Mouse (Mus musculus) right cerebral cortex, adult 2 months (tissue): ENCODE measurements around the gene Fam3a.
"Not testable (repeated sequence)": the region's sequence is repeated elsewhere in the genome, so short reads cannot be mapped to it uniquely, and the experiment has no call there.

ENCODE experiments used
- DNase-seq, 2 experiments: peaks; one replicate each; pipeline ENCODE4 v3.0.0; 2021 to 2022; ENCODE audit warnings: low spot score in 2 of 2

Fam3a gene

DNA sequence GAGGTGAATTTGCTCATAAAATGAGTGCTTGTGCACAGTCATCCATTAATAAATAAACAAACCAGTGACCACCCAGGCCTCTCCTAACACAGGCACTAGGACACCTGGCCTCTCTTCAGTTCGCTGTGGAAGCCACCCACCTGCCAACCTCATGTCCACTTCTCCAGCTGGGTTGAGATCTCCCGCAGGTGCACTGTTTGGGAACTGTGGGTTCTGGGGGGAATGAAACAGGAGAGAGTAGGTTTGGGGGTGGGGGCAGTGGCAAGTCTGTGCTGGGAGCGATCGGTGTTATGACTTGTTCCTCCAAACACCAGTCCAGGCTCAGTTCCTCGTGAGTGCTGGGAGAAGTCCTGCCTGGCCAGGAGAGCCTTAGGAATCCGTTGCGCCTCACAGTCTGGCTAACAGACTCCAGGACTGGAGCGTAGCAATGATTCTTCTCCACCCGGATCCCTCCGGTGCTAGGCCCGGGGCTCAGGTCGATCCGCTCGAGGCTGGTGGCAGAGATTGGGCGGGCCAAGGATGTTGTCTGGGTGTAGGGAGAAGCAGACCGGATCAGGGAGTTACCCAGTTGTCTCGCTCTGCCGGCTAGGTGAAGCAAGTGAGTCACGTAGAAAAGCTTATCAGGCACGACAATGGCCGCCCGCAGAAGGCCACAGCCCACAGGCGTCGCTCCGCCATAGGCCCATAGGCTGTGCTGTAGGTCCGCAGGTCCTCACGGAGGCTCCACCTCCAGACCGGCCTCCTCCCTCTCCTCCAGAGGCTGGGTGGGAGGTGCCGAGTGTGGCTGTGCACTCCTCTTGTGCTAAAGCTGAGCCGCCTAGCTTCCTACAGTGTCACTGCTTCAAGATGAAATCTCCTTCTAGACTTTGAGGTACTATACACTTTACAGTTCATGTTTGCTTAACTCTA lies at the start of gene Fam3a, which contains the start of gene Ikbkg:
Gene Fam3a (minus strand): TSS at position 738 of the 909 bp plus-strand sequence.
Gene Ikbkg (plus strand): TSS at position 756 of the 909 bp plus-strand sequence.
- peak; percentile 75 to 76 for DNase-seq

DNA sequence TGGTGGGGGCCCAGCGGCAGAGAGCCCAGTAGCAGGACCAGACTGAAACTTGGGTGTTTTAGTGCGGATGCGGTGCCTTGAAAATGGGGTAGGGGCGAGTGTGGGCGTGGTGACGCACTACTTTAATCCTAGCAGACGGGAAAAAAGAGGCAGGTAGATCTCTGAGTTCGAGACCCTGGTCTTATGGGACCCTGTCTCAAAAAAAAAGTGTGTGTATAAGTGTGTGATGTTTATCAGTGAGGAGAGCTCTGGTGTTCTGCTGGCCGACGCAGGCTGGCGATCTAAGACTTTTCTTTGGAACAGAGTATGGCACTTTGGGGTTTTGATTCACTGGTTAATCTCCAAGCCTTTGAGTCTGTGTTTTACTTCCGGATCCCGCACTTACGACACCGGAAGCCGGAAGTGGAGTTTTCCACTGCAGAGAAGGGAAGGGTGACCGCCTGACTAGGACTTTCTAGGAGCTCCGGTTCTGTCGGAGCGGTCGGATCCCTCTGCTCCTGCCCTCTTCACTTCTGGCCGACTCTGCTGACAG lies 36.3 kb upstream of the Fam3a start:
- DNase-seq, result peak; percentile 68 to 81

DNA sequence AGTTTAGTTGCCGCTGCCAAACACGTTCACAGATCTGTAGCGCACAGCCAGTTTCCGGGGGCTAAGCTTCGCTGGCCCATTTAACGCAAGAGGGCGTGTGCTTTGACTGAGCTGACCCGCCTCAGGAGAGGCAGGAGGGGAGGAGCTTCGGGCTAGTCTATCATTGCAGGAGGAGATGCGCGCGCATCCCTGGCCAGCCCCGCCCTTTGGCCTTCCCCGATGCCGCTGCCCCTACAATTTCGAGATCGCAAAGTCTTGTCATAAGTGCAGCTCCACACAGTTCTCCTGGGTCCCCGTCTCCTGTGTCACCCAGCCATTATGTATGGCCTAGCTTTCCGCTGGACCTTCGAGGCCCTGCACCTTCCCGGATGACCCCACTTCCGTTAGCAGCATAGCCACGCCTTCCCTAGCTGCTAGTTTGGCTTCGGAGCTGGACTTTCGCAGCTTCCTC lies 35.8 kb upstream of the Fam3a start, which contains the start of gene G6pdx:
Gene G6pdx (minus strand): TSS at position 369 of the 451 bp plus-strand sequence.
- peak; percentile 73 to 83 for DNase-seq

GRCm38 (mm10) chrX:74428146-74428825 lies 35.2 kb upstream of the Fam3a start:
- peak in 1 of 2 experiments; percentile 18 for DNase-seq

GRCm38 (mm10) chrX:74427116-74427515 lies 34.0 kb upstream of the Fam3a start:
- no peak for DNase-seq

DNA sequence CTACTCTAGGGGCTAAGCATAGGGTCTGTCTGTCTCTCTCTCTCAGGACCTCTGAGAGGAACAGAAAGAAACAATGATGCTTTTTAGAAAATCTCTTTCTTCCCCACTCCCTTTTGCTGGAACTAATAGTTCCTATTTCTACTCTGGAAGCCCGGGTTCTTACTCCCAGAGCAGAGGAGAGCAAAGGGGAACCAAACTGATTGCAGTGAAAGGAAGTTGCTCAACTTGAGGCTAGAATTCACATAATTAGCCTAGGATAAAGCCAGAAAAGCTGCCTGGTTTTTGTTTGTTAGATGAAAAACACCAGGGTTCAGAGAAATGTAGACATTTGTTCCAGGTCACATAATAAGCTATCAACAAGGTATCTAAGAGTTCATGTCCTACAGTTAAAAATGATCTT lies 33.2 kb upstream of the Fam3a start:
- no peak for DNase-seq

DNA sequence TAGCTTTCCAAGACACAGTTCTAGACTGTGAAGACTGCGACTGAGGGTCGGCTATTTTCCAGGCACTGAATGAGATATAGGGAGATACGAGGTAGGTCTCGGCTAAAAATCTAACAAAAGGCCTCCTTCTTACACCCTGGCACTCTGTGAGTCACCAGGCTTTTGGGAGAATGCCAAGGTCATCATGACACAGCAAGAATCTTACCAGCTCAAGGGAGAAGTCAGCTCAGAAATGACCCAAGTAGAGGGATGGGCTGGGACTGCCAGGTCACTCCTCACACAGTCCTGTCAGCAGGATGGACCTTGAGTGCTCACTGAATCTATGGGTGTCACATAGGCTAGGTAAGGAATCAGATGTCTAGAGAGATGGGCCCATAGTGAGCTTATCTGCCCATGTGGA lies 32.1 kb upstream of the Fam3a start:
- DNase-seq, result no peak

- no peak for DNase-seq
Observed at GRCm38 (mm10) chrX:74424443-74424842, 31.4 kb upstream of the Fam3a start.

GRCm38 (mm10) chrX:74413377-74413776 lies 20.3 kb upstream of the Fam3a start:
- peak; percentile 56 to 74 for DNase-seq

DNA sequence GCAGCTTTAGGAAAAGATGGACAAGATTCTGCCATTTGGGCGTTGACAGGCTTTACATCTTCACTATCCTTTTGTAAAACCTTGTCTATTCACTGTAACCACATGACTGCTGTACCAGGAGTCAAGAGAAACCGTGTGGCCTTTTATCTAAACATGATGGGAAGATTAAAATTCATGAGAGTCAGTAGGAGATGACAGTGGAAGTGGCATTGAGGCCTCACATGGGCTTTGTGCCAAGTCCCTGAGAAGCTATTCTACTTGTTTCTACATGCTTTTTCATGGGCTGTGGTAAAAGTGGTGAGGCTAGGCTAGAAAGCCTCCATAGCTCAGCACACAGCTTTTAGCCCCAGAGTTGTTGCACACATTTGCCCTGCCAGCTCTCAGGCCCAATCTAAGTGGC lies 15.3 kb upstream of the Fam3a start:
- DNase-seq, result no peak

DNA sequence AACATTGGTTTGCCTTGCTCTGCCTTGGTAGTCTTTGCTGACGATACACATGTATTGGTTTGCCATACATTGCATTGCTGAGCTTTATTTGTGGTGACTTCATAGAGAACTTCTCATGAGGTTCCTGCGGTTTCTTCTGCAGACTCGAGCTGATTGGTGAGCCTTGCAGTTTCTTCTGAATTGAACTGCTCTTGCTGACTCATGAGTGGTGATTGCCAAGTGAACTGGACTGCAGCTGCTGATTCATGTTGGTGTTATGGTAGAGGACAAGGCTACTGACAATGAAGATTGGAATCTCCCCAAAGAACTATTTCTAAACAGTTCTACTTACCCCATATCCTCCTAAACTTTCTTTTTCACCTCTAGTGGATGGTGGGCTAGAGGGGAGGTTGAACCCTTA lies 7.1 kb upstream of the Fam3a start:
- DNase-seq, result no peak

GRCm38 (mm10) chrX:74388153-74388552 lies 4.9 kb downstream of the Fam3a start:
- DNase-seq, result no peak

GRCm38 (mm10) chrX:74384451-74384850 lies 8.6 kb downstream of the Fam3a start:
- no peak for DNase-seq

GRCm38 (mm10) chrX:74372888-74373549 lies 20.1 kb downstream of the Fam3a start, which contains the start of the genes Ubl4a and Slc10a3:
Ubl4a (minus strand) TSS chrX:74373218.
Slc10a3 (minus strand) TSS chrX:74373349.
- peak; percentile 83 to 84 for DNase-seq

GRCm38 (mm10) chrX:74368209-74368909 lies 24.7 kb downstream of the Fam3a start:
- DNase-seq, result peak; percentile 53 to 58

DNA sequence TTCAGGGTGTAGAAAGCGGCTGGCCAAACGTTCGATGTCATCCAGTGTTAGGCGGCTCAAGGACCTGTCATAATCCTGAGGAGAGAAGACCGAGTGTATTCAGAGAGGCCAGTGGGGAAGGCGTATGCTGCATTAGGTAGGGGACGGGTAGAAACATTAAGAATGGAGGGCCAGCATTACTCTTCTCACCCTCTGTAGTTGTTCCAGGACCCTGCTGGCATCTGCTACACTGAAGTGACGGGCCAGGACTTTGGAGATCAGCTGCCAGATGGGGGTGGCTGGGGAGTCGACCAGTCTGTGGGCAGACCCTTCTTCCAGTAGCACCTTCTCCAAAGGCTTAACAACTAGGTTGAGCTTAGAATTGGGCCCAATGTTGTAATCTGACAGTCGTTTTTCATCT lies 25.6 kb downstream of the Fam3a start:
- DNase-seq, result no peak

GRCm38 (mm10) chrX:74359171-74359570 lies 33.9 kb downstream of the Fam3a start:
- DNase-seq, result no peak

GRCm38 (mm10) chrX:74357069-74357468 lies 36.0 kb downstream of the Fam3a start:
- DNase-seq, result not testable (repeated sequence)

GRCm38 (mm10) chrX:74353467-74353770 lies 39.7 kb downstream of the Fam3a start, which contains the start of gene Lage3:
Lage3 (minus strand) TSS chrX:74353618.
- DNase-seq, result peak; percentile 77 to 80

DNA sequence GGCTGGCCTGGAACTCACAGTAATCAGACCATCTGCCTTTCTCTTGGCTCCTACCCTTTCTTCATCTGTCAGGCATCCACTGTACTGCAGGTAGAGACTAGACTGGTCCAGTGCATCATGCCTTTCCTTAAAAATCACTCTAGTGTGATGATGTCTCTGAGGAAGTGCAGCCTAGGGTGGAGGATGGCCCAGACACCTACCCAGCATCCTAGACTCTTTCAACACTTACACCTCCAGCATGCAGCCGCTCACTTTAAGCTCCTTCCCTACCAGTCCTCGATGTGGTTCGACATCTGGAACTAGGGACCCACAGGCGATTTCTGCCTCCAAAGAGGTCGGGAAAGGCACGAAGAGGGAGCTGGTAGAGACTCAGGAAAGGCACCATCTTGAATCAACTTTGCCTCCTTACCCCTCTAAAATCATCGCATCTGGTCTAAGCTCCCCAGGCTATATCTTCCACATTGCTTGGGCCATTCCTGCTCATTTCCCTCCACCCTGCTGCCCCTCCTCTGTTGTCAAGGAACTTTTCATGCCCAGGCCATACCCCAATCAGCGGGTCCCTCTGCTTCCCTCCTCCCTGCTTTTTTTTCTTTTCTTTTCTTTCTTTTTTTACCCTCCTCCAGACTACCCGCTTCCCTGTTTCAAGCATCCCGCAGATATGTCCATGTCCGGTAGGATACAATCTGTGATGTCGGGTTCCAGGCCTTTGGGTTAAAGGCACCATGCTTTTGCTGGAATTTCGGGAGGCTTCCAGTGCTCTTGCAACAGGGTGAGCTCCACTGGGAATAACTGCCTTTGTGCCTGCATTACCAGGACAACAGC lies 40.2 kb downstream of the Fam3a start:
- DNase-seq, result peak in 1 of 2 experiments; percentile 4
